Mouse (Mus musculus) liver, adult 2 months (tissue): ENCODE measurements around the gene Spats2. TPM values are rescaled to one million over a fixed set of nuclear protein-coding genes. Genes with fewer than 3 reads are reported as not detected.

ENCODE experiments used
- DNase-seq: peaks from one replicate; pipeline ENCODE4 v3.0.0-alpha.2; 2011; ENCODE audit warnings: low read depth, low spot score; ENCODE audit errors: extremely low read depth
- H3K27ac ChIP-seq: fragments of 200-500 bp; replicated peaks from 2 replicates; pipeline ENCODE4 v1.5.1; 2012; ENCODE audit warnings: low read depth, mild to moderate bottlenecking, control low read depth, inconsistent platforms, low read length; ENCODE audit not compliant: insufficient read depth
- H3K27me3 ChIP-seq: fragments of 200-500 bp; 2 replicates; pipeline ENCODE4 v1.6.1; 2012; ENCODE audit warnings: mild to moderate bottlenecking, moderate library complexity, low read length, inconsistent platforms; ENCODE audit not compliant: control insufficient read depth, insufficient read depth
- H3K36me3 ChIP-seq: fragments of 200-500 bp; 2 replicates; pipeline ENCODE4 v1.6.1; 2012; ENCODE audit warnings: low read length, inconsistent platforms; ENCODE audit not compliant: control insufficient read depth, insufficient read depth
- H3K4me1 ChIP-seq: fragments of 200-500 bp; 2 replicates; pipeline ENCODE4 v1.6.1; 2011; ENCODE audit warnings: low read length; ENCODE audit not compliant: control insufficient read depth, insufficient read depth
- H3K4me3 ChIP-seq: fragments of 200-500 bp; 2 replicates; pipeline ENCODE4 v1.5.1; 2011; ENCODE audit warnings: low read depth, mild to moderate bottlenecking, control low read depth, low read length, moderate library complexity; ENCODE audit not compliant: insufficient read depth
- H3K79me2 ChIP-seq: fragments of 200-500 bp; 2 replicates; pipeline ENCODE4 v1.6.1; 2012; ENCODE audit warnings: inconsistent platforms, mild to moderate bottlenecking, low read length, moderate library complexity; ENCODE audit not compliant: control insufficient read depth, insufficient read depth
- H3K9ac ChIP-seq: fragments of 200-500 bp; 2 replicates; pipeline ENCODE4 v1.6.1; 2012; ENCODE audit warnings: low read depth, mild to moderate bottlenecking, control low read depth, inconsistent platforms, low read length
- CTCF ChIP-seq: fragments of 200-500 bp; IDR thresholded peaks from 2 replicates; pipeline ENCODE4 v1.5.1; 2011; ENCODE audit warnings: low read depth, low read length, control low read depth
- POLR2A ChIP-seq: fragments of 200-500 bp; IDR thresholded peaks from 2 replicates; pipeline ENCODE4 v1.6.1; 2011; ENCODE audit warnings: low read length, control low read depth; ENCODE audit not compliant: insufficient read depth; ENCODE audit errors: extremely low read depth
- WGBS: fragments of 180-500 bp; shearing (Covaris S2); methylation state at CpG from one replicate; pipeline ENCODE4 v1.1.7; 2018; 5-methylcytosine and 5-hydroxymethylcytosine counted together
- polyA plus RNA-seq: library from polyadenylated mRNA; depleted of rRNA; stranded (reverse); fragments of >200 nt; gene quantifications from 2 replicates; pipeline ENCODE4 v1.2.3, GENCODE M21; 2012
- total RNA-seq: library from RNA; depleted of rRNA; stranded (reverse); fragments of >200 nt; gene quantifications from 2 replicates; pipeline ENCODE4 v1.2.3, GENCODE M21; 2014

Gene Spats2
- total and polyA plus RNA-seq, 2 experiments = 2.9 to 3.2 TPM

- WGBS = 61% methylated on average over 9 of the region's 9 CpGs
- H3K36me3 ChIP-seq = no peaks in the 10 kb centered on the region
- DNase-seq = no peak
These were observed 42.5 kb upstream of the Spats2 start for GRCm38 (mm10) chr15:99083258-99083657.

GRCm38 (mm10) chr15:99083867-99084557 is 41.7 kb upstream of the Spats2 start:
- no peak for TF ChIP-seq POLR2A
- TF ChIP-seq CTCF = no peak
- H3K27ac ChIP-seq = no peak overlapping the region
- 13% methylated on average over 11 of the region's 11 CpGs for WGBS
- no peaks in the 10 kb centered on the region for H3K79me2 ChIP-seq
- DNase-seq = no peak
- H3K36me3 ChIP-seq = no peaks in the 10 kb centered on the region
- no peak overlapping the region for H3K4me3 ChIP-seq
- H3K27me3 ChIP-seq = peaks cover 4% of the 10 kb centered on the region; the same call in 1 of the 2 replicates
- 0 out of 2 replicates have a peak, but pooled peaks cover 5% of the 10 kb centered on the region for H3K4me1 ChIP-seq
- H3K9ac ChIP-seq = no peak overlapping the region

More at GRCm38 (mm10) chr15:99083258-99083657, 42.5 kb upstream of the Spats2 start:
- no peak overlapping the region for H3K27ac ChIP-seq
- peaks cover 4% of the 10 kb centered on the region; the same call in 1 of the 2 replicates for H3K27me3 ChIP-seq
- 0 out of 2 replicates have a peak, but pooled peaks cover 3% of the 10 kb centered on the region for H3K4me1 ChIP-seq
- H3K79me2 ChIP-seq = no peaks in the 10 kb centered on the region
- H3K9ac ChIP-seq = no peak overlapping the region
- TF ChIP-seq CTCF = peak; percentile 90
- TF ChIP-seq POLR2A = no peak
- H3K4me3 ChIP-seq = no peak overlapping the region

GRCm38 (mm10) chr15:99084618-99085017 is 41.1 kb upstream of the Spats2 start:
- H3K27me3 ChIP-seq = peaks cover 4% of the 10 kb centered on the region; the same call in 1 of the 2 replicates
- H3K4me3 ChIP-seq = no peak overlapping the region
- DNase-seq = no peak
- no peak overlapping the region for H3K9ac ChIP-seq
- 52% methylated on average over 19 of the region's 19 CpGs for WGBS
- no peaks in the 10 kb centered on the region for H3K36me3 ChIP-seq
- H3K27ac ChIP-seq = no peak overlapping the region
- H3K4me1 ChIP-seq = 0 out of 2 replicates have a peak, but pooled peaks cover 5% of the 10 kb centered on the region
- TF ChIP-seq CTCF = no peak
- no peak for TF ChIP-seq POLR2A
- H3K79me2 ChIP-seq = no peaks in the 10 kb centered on the region

GRCm38 (mm10) chr15:99085997-99086396 is 39.7 kb upstream of the Spats2 start:
- Histone ChIP-seq H3K4me3 (no peak overlapping the region), H3K4me1 (0 out of 2 replicates have a peak, but pooled peaks cover 5% of the 10 kb centered on the region), H3K9ac (no peak overlapping the region), H3K36me3 (no peaks in the 10 kb centered on the region), H3K27ac (no peak overlapping the region), H3K27me3 (peaks cover 4% of the 10 kb centered on the region; the same call in 1 of the 2 replicates), H3K79me2 (no peaks in the 10 kb centered on the region)
- DNase-seq = no peak
- WGBS = 92% methylated on average over 4 of the region's 4 CpGs
- no peak for TF ChIP-seq POLR2A
- TF ChIP-seq CTCF = no peak

- H3K36me3 ChIP-seq = no peaks in the 10 kb centered on the region
- peaks cover 4% of the 10 kb centered on the region; the same call in 1 of the 2 replicates for H3K27me3 ChIP-seq
- 19% methylated on average over 60 of the region's 60 CpGs for WGBS
- no peak for DNase-seq
- no peaks in the 10 kb centered on the region for H3K79me2 ChIP-seq
- H3K9ac ChIP-seq = peak within 1 kb of the TSS; percentile 41; the same call in 1 of the 2 replicates
- H3K4me1 ChIP-seq = peaks cover 11% of the 10 kb centered on the region
- H3K27ac ChIP-seq = no peak within 1 kb of the TSS
- TF ChIP-seq POLR2A = no peak
- TF ChIP-seq CTCF = peak; percentile 73
- peak within 1 kb of the TSS; percentile 38; the same call in 1 of the 2 replicates for H3K4me3 ChIP-seq
These were observed 38.3 kb upstream of the Spats2 start, which contains the start of gene C1ql4 for GRCm38 (mm10) chr15:99087253-99088075. C1ql4 (minus strand) TSS chr15:99087817.
